Mouse (Mus musculus): ENCODE results near the gene Cabp4. TPM values are rescaled to one million over a fixed set of nuclear protein-coding genes. Genes with fewer than 3 reads are reported as not detected.

The Cabp4 gene
- polyA plus RNA-seq (2014; fragmentation: Nextera tagmentation; extraction: Ambion mirVana) = 0.08 TPM in 1 of 2 replicates, not detected in the other

GRCm38 (mm10) chr19:4143759-4144268 is at the start of gene Cabp4:
Cabp4 (minus strand) TSS chr19:4144033.
- Histone ChIP-seq H3K9me3 (ENCODE audit: control insufficient read depth, low read length) (no peaks in the 10 kb centered on the region), H3K9ac (ENCODE audit: low read length) (no peak within 1 kb of the TSS), H3K27me3 (replicated peaks; ENCODE audit: control insufficient read depth, insufficient read depth, low read length) (no peaks in the 10 kb centered on the region), H3K27ac (ENCODE audit: low read depth) (no peak within 1 kb of the TSS), H3K4me3 (ENCODE audit: low read depth, low read length) (no peak within 1 kb of the TSS), H3K36me3 (ENCODE audit: control insufficient read depth, insufficient read depth, low read length) (no peaks in the 10 kb centered on the region), H3K4me1 (replicated peaks; ENCODE audit: control insufficient read depth, insufficient read depth, low read length) (peaks cover 6% of the 10 kb centered on the region; the same call in 1 of the 2 replicates), H3K4me2 (ENCODE audit: low read length) (no peak within 1 kb of the TSS)
- ATAC-seq (replicated peaks; ENCODE audit: low FRiP score, low TSS enrichment, low read depth) (no peak), DNase-seq (ENCODE audit: low spot score) (no peak)
- 75% methylated on average over 7 of the region's 7 CpGs for WGBS

DNA sequence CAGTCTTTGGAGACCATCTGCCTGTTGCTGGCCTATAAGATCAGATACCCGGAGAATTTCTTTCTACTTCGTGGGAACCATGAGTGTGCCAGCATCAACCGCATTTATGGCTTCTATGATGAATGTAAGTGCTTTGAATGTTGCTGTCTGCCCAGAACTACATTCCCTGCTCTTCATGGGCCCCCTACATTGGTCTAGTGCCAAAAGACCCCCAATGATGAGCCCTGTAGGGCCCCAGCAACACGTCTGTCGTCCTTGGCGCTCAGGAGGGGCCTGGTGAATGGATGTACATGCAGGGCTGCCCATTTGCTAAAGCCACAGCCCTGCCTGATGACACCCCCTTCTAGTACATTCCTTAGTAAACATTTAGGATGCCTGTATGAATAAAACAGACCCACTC is 49.3 kb upstream of the Cabp4 start:
- H3K9me3 ChIP-seq (ENCODE audit: control insufficient read depth, low read length) = no peaks in the 10 kb centered on the region
- H3K36me3 ChIP-seq (ENCODE audit: control insufficient read depth, insufficient read depth, low read length) = peaks cover 47% of the 10 kb centered on the region
- peak overlapping the region; percentile 96 for H3K4me2 ChIP-seq (ENCODE audit: low read length)
- H3K9ac ChIP-seq (ENCODE audit: low read length) = peak overlapping the region; percentile 94
- no peak for DNase-seq (ENCODE audit: low spot score)
- peak overlapping the region; percentile 89; the same call in 1 of the 2 replicates for H3K27ac ChIP-seq (ENCODE audit: low read depth)
- peak overlapping the region; percentile 75 for H3K4me3 ChIP-seq (ENCODE audit: low read depth, low read length)
- ATAC-seq (replicated peaks; ENCODE audit: low FRiP score, low TSS enrichment, low read depth) = no peak
- WGBS = 44% methylated on average over 6 of the region's 6 CpGs
- H3K27me3 ChIP-seq (replicated peaks; ENCODE audit: control insufficient read depth, insufficient read depth, low read length) = no peaks in the 10 kb centered on the region
- peaks cover 23% of the 10 kb centered on the region for H3K4me1 ChIP-seq (replicated peaks; ENCODE audit: control insufficient read depth, insufficient read depth, low read length)

GRCm38 (mm10) chr19:4192251-4192985 is 48.6 kb upstream of the Cabp4 start:
- peak overlapping the region; percentile 89 for H3K27ac ChIP-seq (ENCODE audit: low read depth)
- DNase-seq (ENCODE audit: low spot score) = no peak
- ATAC-seq (replicated peaks; ENCODE audit: low FRiP score, low TSS enrichment, low read depth) = peak; percentile 2
- H3K36me3 ChIP-seq (ENCODE audit: control insufficient read depth, insufficient read depth, low read length) = peaks cover 44% of the 10 kb centered on the region
- H3K9ac ChIP-seq (ENCODE audit: low read length) = peak overlapping the region; percentile 94
- H3K4me3 ChIP-seq (ENCODE audit: low read depth, low read length) = peak overlapping the region; percentile 75
- peak overlapping the region; percentile 96 for H3K4me2 ChIP-seq (ENCODE audit: low read length)
- no peaks in the 10 kb centered on the region for H3K9me3 ChIP-seq (ENCODE audit: control insufficient read depth, low read length)
- under 1% methylated on average over 51 of the region's 52 CpGs for WGBS
- no peaks in the 10 kb centered on the region for H3K27me3 ChIP-seq (replicated peaks; ENCODE audit: control insufficient read depth, insufficient read depth, low read length)
- H3K4me1 ChIP-seq (replicated peaks; ENCODE audit: control insufficient read depth, insufficient read depth, low read length) = peaks cover 23% of the 10 kb centered on the region

GRCm38 (mm10) chr19:4191528-4192250 is 47.9 kb upstream of the Cabp4 start, which contains the start of gene Ppp1ca:
Ppp1ca (plus strand) TSS chr19:4192065.
- H3K27me3 ChIP-seq (replicated peaks; ENCODE audit: control insufficient read depth, insufficient read depth, low read length) = no peaks in the 10 kb centered on the region
- H3K9ac ChIP-seq (ENCODE audit: low read length) = peak within 1 kb of the TSS; percentile 94
- H3K4me2 ChIP-seq (ENCODE audit: low read length) = peak within 1 kb of the TSS; percentile 96
- peak within 1 kb of the TSS; percentile 75 for H3K4me3 ChIP-seq (ENCODE audit: low read depth, low read length)
- no peaks in the 10 kb centered on the region for H3K9me3 ChIP-seq (ENCODE audit: control insufficient read depth, low read length)
- ATAC-seq (replicated peaks; ENCODE audit: low FRiP score, low TSS enrichment, low read depth) (peak; percentile 95), DNase-seq (ENCODE audit: low spot score) (peak; percentile 98)
- WGBS = 4% methylated on average over 38 of the region's 47 CpGs
- peaks cover 37% of the 10 kb centered on the region for H3K36me3 ChIP-seq (ENCODE audit: control insufficient read depth, insufficient read depth, low read length)
- peaks cover 21% of the 10 kb centered on the region for H3K4me1 ChIP-seq (replicated peaks; ENCODE audit: control insufficient read depth, insufficient read depth, low read length)
- peak within 1 kb of the TSS; percentile 89 for H3K27ac ChIP-seq (ENCODE audit: low read depth)

DNA sequence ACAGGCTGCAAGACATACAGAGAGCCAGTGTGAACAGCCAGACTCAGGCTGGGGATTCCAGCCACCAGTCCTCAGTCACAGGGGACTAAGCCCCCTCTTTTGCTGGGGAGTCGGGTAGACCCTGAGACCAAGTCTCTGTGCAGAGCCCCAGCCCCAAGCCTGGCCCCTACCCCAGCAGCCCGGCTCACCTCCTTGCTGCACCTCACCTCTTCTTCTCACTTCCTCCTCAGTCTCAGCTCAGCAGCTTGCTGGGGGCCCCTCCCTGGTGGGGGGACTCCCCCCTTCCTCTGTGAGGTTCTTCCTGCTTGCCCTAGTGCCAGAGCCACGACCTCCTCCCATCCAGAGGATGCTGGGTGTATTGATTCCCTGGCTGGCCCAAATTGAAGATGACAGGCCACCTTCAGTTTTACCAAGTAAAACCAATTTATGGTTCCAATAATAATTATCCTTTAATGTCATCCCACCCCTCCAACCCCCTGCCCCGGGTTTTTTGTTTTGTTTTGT is 47.0 kb upstream of the Cabp4 start, which contains the start of gene Tbc1d10c:
Gene Tbc1d10c (minus strand): TSS at position 454 of the 504 bp plus-strand sequence.
- peaks cover 29% of the 10 kb centered on the region for H3K36me3 ChIP-seq (ENCODE audit: control insufficient read depth, insufficient read depth, low read length)
- H3K4me3 ChIP-seq (ENCODE audit: low read depth, low read length) = peak within 1 kb of the TSS; percentile 75
- H3K9ac ChIP-seq (ENCODE audit: low read length) = peak within 1 kb of the TSS; percentile 94
- H3K9me3 ChIP-seq (ENCODE audit: control insufficient read depth, low read length) = no peaks in the 10 kb centered on the region
- 32% methylated on average over 4 of the region's 4 CpGs for WGBS
- peak within 1 kb of the TSS; percentile 89 for H3K27ac ChIP-seq (ENCODE audit: low read depth)
- H3K4me1 ChIP-seq (replicated peaks; ENCODE audit: control insufficient read depth, insufficient read depth, low read length) = peaks cover 14% of the 10 kb centered on the region
- H3K27me3 ChIP-seq (replicated peaks; ENCODE audit: control insufficient read depth, insufficient read depth, low read length) = no peaks in the 10 kb centered on the region
- DNase-seq (ENCODE audit: low spot score) = no peak
- ATAC-seq (replicated peaks; ENCODE audit: low FRiP score, low TSS enrichment, low read depth) = no peak
- peak within 1 kb of the TSS; percentile 96 for H3K4me2 ChIP-seq (ENCODE audit: low read length)

DNA sequence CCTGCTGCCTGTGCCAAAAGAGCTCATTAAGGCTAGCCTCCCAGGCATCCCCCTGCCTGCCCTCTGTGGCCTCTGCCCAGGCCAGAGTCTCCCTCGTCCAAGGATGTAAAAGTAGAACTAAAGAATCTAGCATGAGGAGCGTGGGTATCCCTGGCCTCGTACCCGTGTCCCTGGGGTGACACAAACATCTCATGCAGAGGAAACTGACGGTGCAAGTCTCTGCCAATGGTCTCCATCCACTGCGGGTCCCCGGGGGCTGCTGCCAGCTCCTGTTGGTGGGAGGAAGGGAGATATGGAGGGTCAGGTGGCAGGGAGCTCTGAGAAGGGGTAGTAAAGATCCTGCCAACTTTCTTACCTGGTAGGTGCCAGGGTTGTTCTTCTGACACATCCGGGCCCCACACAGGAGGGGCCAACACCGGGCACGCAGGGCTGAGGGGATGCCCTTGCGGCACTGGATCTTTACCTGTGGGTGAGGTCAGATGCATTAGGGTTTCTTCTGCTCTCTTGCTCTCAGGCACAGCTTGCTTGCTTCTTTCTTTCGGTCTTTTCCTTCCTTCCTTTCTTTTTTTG is 45.3 kb upstream of the Cabp4 start:
- no peak overlapping the region for H3K4me3 ChIP-seq (ENCODE audit: low read depth, low read length)
- DNase-seq (ENCODE audit: low spot score) (no peak), ATAC-seq (replicated peaks; ENCODE audit: low FRiP score, low TSS enrichment, low read depth) (no peak)
- no peak overlapping the region for H3K4me2 ChIP-seq (ENCODE audit: low read length)
- H3K36me3 ChIP-seq (ENCODE audit: control insufficient read depth, insufficient read depth, low read length) = peaks cover 12% of the 10 kb centered on the region
- H3K9ac ChIP-seq (ENCODE audit: low read length) = no peak overlapping the region
- H3K4me1 ChIP-seq (replicated peaks; ENCODE audit: control insufficient read depth, insufficient read depth, low read length) = peaks cover 27% of the 10 kb centered on the region
- H3K27ac ChIP-seq (ENCODE audit: low read depth) = no peak overlapping the region
- 90% methylated on average over 12 of the region's 12 CpGs for WGBS
- no peaks in the 10 kb centered on the region for H3K27me3 ChIP-seq (replicated peaks; ENCODE audit: control insufficient read depth, insufficient read depth, low read length)
- H3K9me3 ChIP-seq (ENCODE audit: control insufficient read depth, low read length) = no peaks in the 10 kb centered on the region

- Histone ChIP-seq H3K36me3 (ENCODE audit: control insufficient read depth, insufficient read depth, low read length) (no peaks in the 10 kb centered on the region), H3K9me3 (ENCODE audit: control insufficient read depth, low read length) (no peaks in the 10 kb centered on the region), H3K4me2 (ENCODE audit: low read length) (no peak overlapping the region), H3K4me1 (replicated peaks; ENCODE audit: control insufficient read depth, insufficient read depth, low read length) (peaks cover 20% of the 10 kb centered on the region), H3K4me3 (ENCODE audit: low read depth, low read length) (no peak overlapping the region), H3K27ac (ENCODE audit: low read depth) (no peak overlapping the region), H3K27me3 (replicated peaks; ENCODE audit: control insufficient read depth, insufficient read depth, low read length) (no peaks in the 10 kb centered on the region), H3K9ac (ENCODE audit: low read length) (no peak overlapping the region)
- ATAC-seq (replicated peaks; ENCODE audit: low FRiP score, low TSS enrichment, low read depth) (no peak), DNase-seq (ENCODE audit: low spot score) (no peak)
- WGBS = 74% methylated on average over 3 of the region's 3 CpGs
Observed at GRCm38 (mm10) chr19:4187303-4187702, 43.5 kb upstream of the Cabp4 start.
